ENCODE assay signal across 8 mouse cellular contexts in genomic region chr2:25551186-25551585, GRCm38 (mm10). TPM values are rescaled to one million over a fixed set of nuclear protein-coding genes. Genes with fewer than 3 reads are reported as not detected.
DNase-seq lines count a peak whose midpoint lies in the region; ATAC-seq lines count a peak whose summit lies in the region.

No protein-coding gene starts in this region.

- no peak overlapping the region for H3K4me2 ChIP-seq in midbrain, embryonic 11.5 days
- no peak overlapping the region for H3K4me2 ChIP-seq in midbrain, embryonic 15.5 days
- H3K4me2 ChIP-seq in forebrain, embryonic 16.5 days (ENCODE audit: low read length) = no peak overlapping the region

- WGBS in midbrain, embryonic 11.5 days = 45% methylated on average over 5 of the region's 5 CpGs
- 40% methylated on average over 5 of the region's 5 CpGs for WGBS in midbrain, embryonic 15.5 days
- WGBS in forebrain, embryonic 16.5 days = 36% methylated on average over 5 of the region's 5 CpGs

- H3K36me3 ChIP-seq in midbrain, embryonic 11.5 days (ENCODE audit: control insufficient read depth, insufficient read depth, low read length) = no peaks in the 10 kb centered on the region
- H3K36me3 ChIP-seq in midbrain, embryonic 15.5 days (replicated peaks) = no peaks in the 10 kb centered on the region
- no peaks in the 10 kb centered on the region for H3K36me3 ChIP-seq in forebrain, embryonic 16.5 days (ENCODE audit: control insufficient read depth, insufficient read depth)

- no peak overlapping the region for H3K4me3 ChIP-seq in midbrain, embryonic 11.5 days (ENCODE audit: low read depth, low read length)
- no peak overlapping the region for H3K4me3 ChIP-seq in midbrain, embryonic 15.5 days
- H3K4me3 ChIP-seq in forebrain, embryonic 16.5 days (replicated peaks; ENCODE audit: low read length) = no peak overlapping the region

- H3K9me3 ChIP-seq in midbrain, embryonic 11.5 days (ENCODE audit: control insufficient read depth, low read length) = no peaks in the 10 kb centered on the region
- H3K9me3 ChIP-seq in midbrain, embryonic 15.5 days = no peaks in the 10 kb centered on the region
- H3K9me3 ChIP-seq in forebrain, embryonic 16.5 days (ENCODE audit: control insufficient read depth, low read length) = no peaks in the 10 kb centered on the region

- ATAC-seq in cerebellum, adult (ENCODE audit: insufficient number of reproducible peaks, low FRiP score, low TSS enrichment) = no peak
- ATAC-seq in midbrain, embryonic 11.5 days (ENCODE audit: low FRiP score) = no peak
- no peak for ATAC-seq in midbrain, embryonic 15.5 days (replicated peaks)
- no peak for ATAC-seq in forebrain, embryonic 16.5 days

- H3K27me3 ChIP-seq in midbrain, embryonic 11.5 days (ENCODE audit: control insufficient read depth, insufficient read depth, low read length) = no peaks in the 10 kb centered on the region
- H3K27me3 ChIP-seq in midbrain, embryonic 15.5 days (replicated peaks) = no peaks in the 10 kb centered on the region
- no peaks in the 10 kb centered on the region for H3K27me3 ChIP-seq in forebrain, embryonic 16.5 days (replicated peaks; ENCODE audit: control insufficient read depth, insufficient read depth, low read length)

- H3K27ac ChIP-seq in midbrain, embryonic 11.5 days (ENCODE audit: low read depth, low read length) = no peak overlapping the region
- no peak overlapping the region for H3K27ac ChIP-seq in midbrain, embryonic 15.5 days
- H3K27ac ChIP-seq in forebrain, embryonic 16.5 days (ENCODE audit: low read length) = no peak overlapping the region

- no peak overlapping the region for H3K9ac ChIP-seq in midbrain, embryonic 11.5 days (ENCODE audit: low read length)
- H3K9ac ChIP-seq in midbrain, embryonic 15.5 days = no peak overlapping the region
- no peak overlapping the region for H3K9ac ChIP-seq in forebrain, embryonic 16.5 days (replicated peaks; ENCODE audit: low read depth, low read length)

- H3K4me1 ChIP-seq in midbrain, embryonic 11.5 days (ENCODE audit: control insufficient read depth, insufficient read depth, low read length) = peaks cover 3% of the 10 kb centered on the region
- H3K4me1 ChIP-seq in midbrain, embryonic 15.5 days = peaks cover 5% of the 10 kb centered on the region
- H3K4me1 ChIP-seq in forebrain, embryonic 16.5 days (replicated peaks; ENCODE audit: control insufficient read depth, insufficient read depth, low read length) = peaks cover 6% of the 10 kb centered on the region

- DNase-seq in cerebellum, adult 11-12 months = peak; percentile 67
- DNase-seq in midbrain, embryonic 11.5 days (ENCODE audit: low spot score, missing footprints) = peak; percentile 89
- peak; percentile 78 to 83 for DNase-seq in cerebellum, postnatal 10 days
- peak; percentile 42 for DNase-seq in layer of hippocampus, adult 9-11 months
- DNase-seq in thymus, postnatal 0 days (ENCODE audit: low spot score) = peak; percentile 19

RNA-seq across cellular contexts. Expression of gene Traf2, which starts 4.4 kb away (rescaled TPM):
- 29.0 and 31.6 TPM in 2 replicates for polyA plus RNA-seq in midbrain, embryonic 11.5 days (2014; fragmentation: Nextera tagmentation; extraction: Ambion mirVana)
- 18.9 and 21.2 TPM in 2 replicates for polyA plus RNA-seq in midbrain, embryonic 15.5 days (2015; fragmentation: Nextera tagmentation; extraction: Ambion mirVana)
- 58.1 and 59.1 TPM in 2 replicates for polyA plus RNA-seq in thymus, postnatal 0 days (2015; fragmentation: Nextera tagmentation; extraction: Ambion mirVana)
- polyA plus RNA-seq in forebrain, embryonic 16.5 days (2015; fragmentation: Nextera tagmentation; extraction: Ambion mirVana) = 26.8 and 29.5 TPM in 2 replicates

RNA-seq across cellular contexts. Expression of gene Edf1, which starts 6.5 kb away (rescaled TPM):
- 385 TPM in 2 replicates for polyA plus RNA-seq in midbrain, embryonic 11.5 days (2014; fragmentation: Nextera tagmentation; extraction: Ambion mirVana)
- 352 and 378 TPM in 2 replicates for polyA plus RNA-seq in midbrain, embryonic 15.5 days (2015; fragmentation: Nextera tagmentation; extraction: Ambion mirVana)
- polyA plus RNA-seq in thymus, postnatal 0 days (2015; fragmentation: Nextera tagmentation; extraction: Ambion mirVana) = 466 and 515 TPM in 2 replicates
- polyA plus RNA-seq in forebrain, embryonic 16.5 days (2015; fragmentation: Nextera tagmentation; extraction: Ambion mirVana) = 327 and 359 TPM in 2 replicates

RNA-seq across cellular contexts. Expression of gene Mamdc4, which starts 23.5 kb away (rescaled TPM):
- 1.4 and 2.2 TPM in 2 replicates for polyA plus RNA-seq in midbrain, embryonic 11.5 days (2014; fragmentation: Nextera tagmentation; extraction: Ambion mirVana)
- polyA plus RNA-seq in midbrain, embryonic 15.5 days (2015; fragmentation: Nextera tagmentation; extraction: Ambion mirVana) = 4.7 and 4.8 TPM in 2 replicates
- polyA plus RNA-seq in thymus, postnatal 0 days (2015; fragmentation: Nextera tagmentation; extraction: Ambion mirVana) = 0.53 and 1.0 TPM in 2 replicates
- polyA plus RNA-seq in forebrain, embryonic 16.5 days (2015; fragmentation: Nextera tagmentation; extraction: Ambion mirVana) = 1.0 and 2.8 TPM in 2 replicates

RNA-seq across cellular contexts. Expression of gene Phpt1, which starts 23.8 kb away (rescaled TPM):
- polyA plus RNA-seq in midbrain, embryonic 11.5 days (2014; fragmentation: Nextera tagmentation; extraction: Ambion mirVana) = 158 and 159 TPM in 2 replicates
- polyA plus RNA-seq in midbrain, embryonic 15.5 days (2015; fragmentation: Nextera tagmentation; extraction: Ambion mirVana) = 155 and 162 TPM in 2 replicates
- polyA plus RNA-seq in thymus, postnatal 0 days (2015; fragmentation: Nextera tagmentation; extraction: Ambion mirVana) = 184 and 191 TPM in 2 replicates
- polyA plus RNA-seq in forebrain, embryonic 16.5 days (2015; fragmentation: Nextera tagmentation; extraction: Ambion mirVana) = 141 and 145 TPM in 2 replicates

RNA-seq across cellular contexts. Expression of gene Ajm1, which starts 30.4 kb away (rescaled TPM):
- 0.07 and 0.10 TPM in 2 replicates for polyA plus RNA-seq in midbrain, embryonic 11.5 days (2014; fragmentation: Nextera tagmentation; extraction: Ambion mirVana)
- 13.8 and 14.1 TPM in 2 replicates for polyA plus RNA-seq in midbrain, embryonic 15.5 days (2015; fragmentation: Nextera tagmentation; extraction: Ambion mirVana)
- polyA plus RNA-seq in thymus, postnatal 0 days (2015; fragmentation: Nextera tagmentation; extraction: Ambion mirVana) = 0.04 and 0.49 TPM in 2 replicates
- 5.8 and 7.7 TPM in 2 replicates for polyA plus RNA-seq in forebrain, embryonic 16.5 days (2015; fragmentation: Nextera tagmentation; extraction: Ambion mirVana)

Comparison
In these comparisons a context has a peak if more than half of its experiments do, and no peak if none do; other contexts are left out.
1. DNase-seq: peak in every context shown above with its lines; median percentile 89 in midbrain, embryonic 11.5 days; 80 in cerebellum, postnatal 10 days; 67 in cerebellum, adult 11-12 months; 42 in layer of hippocampus, adult 9-11 months; 19 in thymus, postnatal 0 days.